Mouse (Mus musculus) ES-E14 (cell line): Measurements from ENCODE around the gene Macrod2.

Source experiments
- MAFK ChIP-seq: IDR thresholded peaks from 2 replicates; pipeline ENCODE4 v1.6.1; 2014; ENCODE audit warnings: mild to moderate bottlenecking, low read depth, low read length, inconsistent platforms; ENCODE audit not compliant: insufficient read depth
- ZC3H11A ChIP-seq: IDR thresholded peaks from 2 replicates; pipeline ENCODE4 v1.6.1; 2012; ENCODE audit warnings: low read depth, mild to moderate bottlenecking, inconsistent platforms, low read length, borderline replicate concordance
- ZNF384 ChIP-seq: IDR thresholded peaks from 2 replicates; pipeline ENCODE4 v1.6.1; 2012; ENCODE audit warnings: low read depth, low read length, inconsistent platforms

DNA sequence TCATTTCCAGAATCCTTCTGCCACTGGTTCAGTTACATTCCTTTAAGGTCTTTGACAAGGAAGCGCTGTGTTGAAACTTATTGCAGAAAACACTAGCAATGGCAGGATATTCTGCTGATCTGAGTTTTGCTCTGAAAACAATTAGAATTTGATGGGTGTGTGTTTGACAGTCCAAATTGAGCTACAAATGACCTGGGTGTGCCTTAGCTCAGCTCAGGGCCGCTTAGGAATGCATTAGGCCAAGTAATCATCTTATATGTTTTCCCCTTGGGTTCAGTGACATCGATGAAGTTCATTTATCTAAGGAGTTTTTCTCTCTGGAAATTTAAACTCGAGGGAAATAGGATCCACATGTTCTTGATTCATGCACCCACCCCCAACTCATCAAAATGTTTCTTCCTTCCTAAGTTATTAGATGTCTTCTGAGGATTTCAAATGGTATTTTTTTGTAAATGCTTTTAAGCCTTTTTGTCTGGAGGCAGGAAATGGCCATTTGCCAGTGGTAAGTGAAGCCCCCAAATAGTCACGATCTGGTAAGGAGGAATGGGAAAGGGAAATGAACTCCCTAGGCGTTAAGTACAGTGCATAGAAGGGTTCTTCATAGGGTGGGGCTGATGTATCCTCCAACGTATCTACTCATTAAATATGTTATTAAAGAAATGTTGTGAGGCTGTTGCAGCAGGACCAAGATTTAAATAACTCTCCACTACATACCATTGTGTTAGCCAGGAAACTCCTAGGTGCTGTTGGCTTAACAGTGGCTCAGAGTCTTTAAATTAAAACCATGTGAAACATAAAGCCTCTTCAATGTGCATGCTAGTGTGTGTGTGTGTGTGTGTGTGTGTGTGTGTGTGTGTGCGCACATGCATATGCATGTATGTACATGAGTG lies 1430.7 kb downstream of the Macrod2 start:
- TF ChIP-seq MAFK (no peak), ZNF384 (no peak), ZC3H11A (no peak)
